Mouse (Mus musculus): Measurements from ENCODE around the gene Capn6.

The Capn6 gene

DNA sequence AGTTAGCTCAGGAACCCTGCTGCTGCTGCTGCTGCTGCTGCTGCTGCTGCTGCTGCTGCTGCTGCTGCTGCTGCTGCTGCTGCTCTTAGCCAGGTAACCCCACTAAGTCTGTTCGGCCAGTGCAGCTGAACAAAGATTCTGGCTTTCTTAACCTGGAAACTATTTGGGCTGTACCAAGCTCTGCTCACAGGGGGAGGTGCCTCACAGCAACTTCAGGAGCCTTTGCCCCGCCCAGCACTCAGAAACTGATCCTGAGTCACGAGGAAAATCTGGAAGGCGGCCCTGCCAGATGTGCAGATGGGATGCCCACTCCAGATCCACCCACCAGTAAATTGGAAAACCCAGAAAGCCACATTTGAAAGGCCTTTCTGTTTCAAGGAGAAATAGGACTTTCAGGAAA, at the start of gene Capn6:
Gene Capn6 (minus strand): TSS at position 203 of the 400 bp plus-strand sequence.
- DNase-seq (ENCODE audit: low spot score), result no peak

DNA sequence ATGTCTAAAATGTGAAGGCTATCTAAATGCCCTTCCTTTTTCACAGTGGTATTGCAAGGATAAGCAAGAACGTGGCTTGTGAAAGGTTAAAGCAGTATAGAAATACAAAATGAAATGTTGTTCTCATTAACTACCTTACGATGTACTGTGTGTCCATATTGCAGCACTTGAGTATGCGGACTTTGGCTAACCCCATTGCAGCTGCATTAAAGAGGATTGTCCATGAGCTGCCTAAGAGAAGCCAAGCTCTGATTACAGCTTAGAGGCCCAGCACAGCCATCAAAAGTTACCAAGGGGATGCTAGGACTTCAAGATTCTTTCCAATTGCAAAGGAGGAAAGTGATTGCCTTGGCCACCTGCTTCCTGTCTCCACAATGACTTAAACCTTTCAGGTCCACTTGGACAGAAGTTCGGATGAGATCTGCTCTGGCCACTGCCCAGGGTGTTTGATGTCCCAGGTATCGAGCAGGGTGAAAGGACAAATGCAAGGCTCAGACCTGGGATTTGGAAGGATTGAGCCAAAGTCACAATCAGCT, 40.0 kb upstream of the Capn6 start:
- no peak for DNase-seq (ENCODE audit: low spot score)

DNA sequence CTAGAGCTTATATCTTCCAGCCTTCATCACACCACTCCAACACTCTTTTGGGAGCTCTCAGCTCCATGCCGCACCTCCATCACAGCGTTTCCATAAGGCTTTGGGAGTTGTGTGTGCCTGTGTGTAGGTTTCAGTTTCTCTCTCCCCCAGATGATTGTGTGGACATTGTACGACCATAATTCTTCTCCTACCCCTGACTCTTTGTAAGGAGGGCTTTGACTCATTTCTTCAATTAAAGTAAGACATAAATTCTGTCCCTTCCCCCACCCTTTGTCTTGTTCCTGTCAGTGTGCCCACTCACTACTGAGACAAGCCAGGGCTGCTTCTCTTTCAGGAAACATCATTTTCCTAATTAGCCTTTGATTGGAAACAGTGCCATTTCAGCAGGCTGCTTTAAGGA, 24.1 kb upstream of the Capn6 start:
- no peak for DNase-seq (ENCODE audit: low spot score)

DNA sequence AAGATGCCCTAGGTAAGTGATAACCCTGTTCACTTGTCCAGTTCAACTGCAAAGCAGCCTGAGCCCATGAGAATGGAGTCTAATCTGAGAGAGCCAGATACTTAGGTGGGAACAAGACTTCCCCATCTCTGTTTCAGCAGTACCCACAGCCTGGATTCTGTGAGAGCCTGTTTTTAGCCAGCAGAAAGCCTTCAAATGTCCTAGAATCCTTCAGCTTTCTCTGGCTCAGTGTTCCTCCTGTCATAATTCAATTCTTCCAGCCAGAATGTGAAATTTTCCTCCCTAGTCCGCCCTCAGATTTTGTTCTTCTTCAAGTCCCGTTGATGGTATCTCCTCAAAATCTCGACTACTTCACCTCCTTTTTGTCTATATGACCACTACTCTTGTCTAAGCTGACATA, 22.8 kb upstream of the Capn6 start:
- no peak for DNase-seq (ENCODE audit: low spot score)

DNA sequence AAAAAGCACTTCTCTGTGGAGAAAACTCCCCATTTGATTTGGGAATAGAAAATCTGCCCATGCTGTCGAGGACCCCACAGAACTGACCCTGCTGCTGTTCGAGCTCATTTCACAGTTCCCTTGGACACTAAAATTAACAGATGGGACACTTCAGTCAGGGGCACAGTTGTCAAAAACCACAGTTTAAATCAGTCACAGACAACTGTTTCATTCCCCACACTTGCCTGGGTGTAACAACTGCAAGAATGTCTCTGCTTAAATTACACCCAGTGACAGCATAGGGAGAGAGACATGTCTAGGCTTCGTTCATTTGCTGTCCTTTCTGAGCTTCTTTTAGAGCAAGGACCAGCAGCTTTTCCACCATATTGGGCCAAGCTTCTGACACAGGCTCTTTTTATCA, 19.4 kb upstream of the Capn6 start:
- no peak for DNase-seq (ENCODE audit: low spot score)

DNA sequence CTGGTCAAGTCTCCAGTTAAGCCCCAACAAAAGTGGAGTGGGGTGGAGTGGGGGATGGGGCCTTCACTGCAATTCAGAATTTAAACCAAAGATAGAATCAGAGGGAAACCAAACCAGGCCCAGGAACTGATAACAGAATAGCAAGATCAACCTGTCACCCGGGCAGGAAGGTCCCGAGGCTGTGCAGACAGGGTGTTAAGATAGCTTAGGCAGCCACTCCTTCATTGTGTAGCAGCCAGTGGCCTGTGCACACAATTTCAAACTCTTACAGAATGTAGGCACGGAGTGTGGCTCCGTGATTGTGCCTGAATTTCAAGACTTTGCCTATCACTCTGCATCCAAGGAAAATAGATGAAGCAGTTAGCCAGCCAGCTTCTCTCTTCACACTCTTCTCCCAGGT, 693 bp downstream of the Capn6 start:
- no peak for DNase-seq (ENCODE audit: low spot score)

DNA sequence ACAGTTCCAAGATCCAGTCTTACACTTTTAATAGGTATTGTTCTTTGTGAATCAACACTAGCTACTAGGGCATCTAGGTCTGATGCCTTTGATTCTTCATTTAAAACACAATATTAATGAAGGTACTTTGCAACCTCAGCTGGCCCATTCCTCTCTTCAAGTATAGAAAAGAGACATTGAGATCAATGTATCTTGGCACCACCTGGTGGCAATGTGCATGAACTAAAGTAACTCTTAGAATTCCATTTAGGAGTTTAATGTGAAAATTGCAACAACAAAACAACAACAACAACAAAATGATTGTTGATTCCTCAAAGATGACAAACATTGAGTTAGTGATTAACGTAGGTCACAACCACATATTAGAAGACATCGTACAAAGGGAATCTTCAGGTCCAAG, 8.3 kb downstream of the Capn6 start:
- no peak for DNase-seq (ENCODE audit: low spot score)

DNA sequence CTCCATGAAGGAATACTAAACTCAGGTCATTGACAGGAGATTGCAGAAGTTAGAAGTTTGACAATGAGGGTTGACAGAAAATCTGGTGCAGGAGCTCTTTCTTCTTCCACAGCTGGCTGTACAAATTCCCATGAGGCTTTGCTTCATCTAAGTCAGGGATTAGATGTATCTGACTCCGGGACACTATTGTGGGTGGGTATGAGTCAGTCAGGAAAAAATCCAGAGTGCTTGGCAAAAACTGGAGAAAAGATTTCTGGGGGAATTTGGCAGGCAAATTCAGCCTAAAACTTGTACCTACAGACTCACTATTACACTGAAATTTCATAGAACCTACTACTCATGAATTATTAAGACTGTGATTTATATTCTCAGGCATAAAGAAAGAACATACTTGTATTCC, 11.3 kb downstream of the Capn6 start:
- no peak for DNase-seq (ENCODE audit: low spot score)

DNA sequence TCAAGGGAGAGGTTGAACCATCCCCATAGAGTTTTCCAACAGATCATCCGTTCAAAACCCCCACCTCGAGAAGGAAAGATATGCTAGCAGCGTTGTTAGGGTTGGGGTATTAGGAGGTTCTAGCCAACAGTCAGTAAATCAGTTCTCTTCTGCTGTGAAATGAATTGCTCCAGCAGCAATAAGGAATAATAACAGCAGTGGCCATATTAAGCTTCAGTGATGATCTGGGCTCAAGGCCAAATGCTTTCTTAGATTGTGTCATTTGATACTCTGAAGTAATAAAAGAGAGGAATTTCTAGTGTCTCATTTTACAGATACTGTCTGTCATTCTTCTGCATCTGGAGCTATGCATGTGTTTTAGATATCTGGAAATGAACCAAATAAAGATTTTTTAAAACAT, 64.7 kb downstream of the Capn6 start:
- no peak for DNase-seq (ENCODE audit: low spot score)
